Comparison of ENCODE assay signal across 18 mouse cellular contexts in the genomic region with DNA sequence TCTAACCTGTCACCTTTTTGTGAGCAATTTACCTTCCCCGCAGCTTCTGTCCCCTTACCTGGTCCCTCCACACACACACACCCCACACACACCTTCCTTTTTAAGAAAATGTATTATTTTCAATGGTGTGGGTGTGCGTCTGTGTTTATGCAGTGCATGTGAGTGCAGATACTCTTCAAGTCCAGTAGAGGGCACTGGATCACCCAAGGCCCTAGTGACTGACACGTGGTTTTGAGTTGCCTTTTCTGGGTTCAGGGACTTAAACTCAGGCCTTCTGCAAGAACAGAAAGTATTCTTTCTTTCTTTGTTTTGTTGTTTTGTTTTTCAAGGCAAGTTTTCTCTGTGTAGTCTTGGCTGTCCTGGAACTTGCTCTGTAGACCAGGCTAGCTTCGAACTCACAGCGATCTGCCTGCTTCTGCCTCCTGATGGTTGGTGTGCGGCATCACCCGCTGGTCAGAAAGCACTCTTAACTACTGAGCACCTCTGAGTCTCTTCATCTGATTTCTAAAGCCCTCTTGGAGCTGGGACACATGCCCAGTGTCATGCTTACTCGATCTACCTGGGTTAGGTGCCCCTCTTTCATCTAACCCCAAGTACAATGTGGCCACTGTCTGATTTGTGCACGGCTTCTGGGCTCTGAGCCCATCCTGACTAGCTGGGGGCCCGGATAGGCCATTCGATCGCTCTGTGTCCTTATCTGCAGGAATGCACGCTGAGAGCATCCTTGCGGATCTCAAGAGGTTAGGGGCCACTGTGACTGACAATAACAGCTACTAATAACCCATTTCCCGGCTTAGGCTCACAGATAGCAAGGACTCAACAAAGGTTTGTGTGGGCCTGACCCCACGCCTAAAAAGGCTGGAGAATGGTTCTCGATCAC. TPM values are rescaled to one million over a fixed set of nuclear protein-coding genes. Genes with fewer than 3 reads are reported as not detected.
A peak's percentile ranks its signal among the peaks of the same experiment; 100 is the strongest.
DNase-seq lines count a peak whose midpoint lies in the region; ATAC-seq and TF ChIP-seq lines count a peak whose summit lies in the region.
"Had no signal": no experiment of that assay in that cellular context is flagged by ENCODE, and none has a peak within 500 bp of the region (broad histone marks: within the 10 kb centered on the region; RNA-seq: fewer than 3 reads in every experiment).

No protein-coding gene starts in this region.

- no peak overlapping the region for H3K4me2 ChIP-seq in hindbrain, embryonic 12.5 days (replicated peaks)
- H3K4me2 ChIP-seq: heart, embryonic 13.5 days; liver, embryonic 15.5 days; neural tube, embryonic 15.5 days had no signal

- no peaks in the 10 kb centered on the region for H3K36me3 ChIP-seq in kidney, adult 2 months (ENCODE audit: control insufficient read depth, insufficient read depth, low read length)
- H3K36me3 ChIP-seq in hindbrain, embryonic 12.5 days = no peaks in the 10 kb centered on the region
- H3K36me3 ChIP-seq: heart, embryonic 13.5 days; limb, embryonic 10.5 days; liver, embryonic 15.5 days; neural tube, embryonic 15.5 days had no signal

- no peak overlapping the region for H3K27ac ChIP-seq in kidney, adult 2 months (ENCODE audit: insufficient read depth, low read depth, low read length)
- H3K27ac ChIP-seq in bone marrow macrophage, adult 2 months (ENCODE audit: insufficient read depth, low read depth, low read length) = peak overlapping the region; percentile 50; the same call in 1 of the 2 replicates
- H3K27ac ChIP-seq in hindbrain, embryonic 12.5 days = no peak overlapping the region
- H3K27ac ChIP-seq: heart, embryonic 13.5 days; limb, embryonic 10.5 days; liver, embryonic 15.5 days; neural tube, embryonic 15.5 days had no signal

- no peak for DNase-seq in kidney, adult 2 months
- DNase-seq in kidney, adult 9 months = no peak
- DNase-seq in spleen, adult 12 weeks (ENCODE audit: low spot score) = peak; percentile 38
- no peak for DNase-seq in spleen, postnatal 14 days (ENCODE audit: low spot score in 2 of 2)
- no peak for DNase-seq in lung, postnatal 36 days
- DNase-seq: cerebellum, postnatal 25 days; gastrocnemius, postnatal 10 days; kidney, adult 11 months; kidney, postnatal 4 days; layer of hippocampus, postnatal 36 days; thymus, postnatal 36 days had no signal

- H3K4me3 ChIP-seq in kidney, adult 2 months (ENCODE audit: insufficient read depth, low read depth, low read length) = no peak overlapping the region
- no peak overlapping the region for H3K4me3 ChIP-seq in bone marrow macrophage, adult 2 months (ENCODE audit: insufficient read depth, low read length)
- H3K4me3 ChIP-seq in hindbrain, embryonic 12.5 days = no peak overlapping the region
- H3K4me3 ChIP-seq: heart, embryonic 13.5 days; limb, embryonic 10.5 days; liver, embryonic 15.5 days; neural tube, embryonic 15.5 days had no signal

- 94% methylated on average over 17 of the region's 17 CpGs for WGBS in kidney, adult 2 months
- 90% methylated on average over 17 of the region's 17 CpGs for WGBS in hindbrain, embryonic 12.5 days

- no peaks in the 10 kb centered on the region; the same call in 1 of the 2 replicates for H3K9me3 ChIP-seq in hindbrain, embryonic 12.5 days (replicated peaks)
- H3K9me3 ChIP-seq: heart, embryonic 13.5 days; limb, embryonic 10.5 days; liver, embryonic 15.5 days; neural tube, embryonic 15.5 days had no signal

- no peak for TF ChIP-seq POLR2A in kidney, adult 2 months (IDR thresholded peaks at IDR 0.05; ENCODE audit: low read depth, low read length)
- no peak for TF ChIP-seq POLR2A in bone marrow macrophage, adult 2 months (IDR thresholded peaks at IDR 0.05; ENCODE audit: borderline replicate concordance, low read depth, low read length)

- no peak for ATAC-seq in hindbrain, embryonic 12.5 days (ENCODE audit: low FRiP score)

- H3K9ac ChIP-seq in hindbrain, embryonic 12.5 days = no peak overlapping the region
- H3K9ac ChIP-seq: heart, embryonic 13.5 days; liver, embryonic 15.5 days; neural tube, embryonic 15.5 days had no signal

- H3K4me1 ChIP-seq in kidney, adult 2 months (ENCODE audit: control insufficient read depth, insufficient read depth, low read length) = no peaks in the 10 kb centered on the region
- peaks cover 21% of the 10 kb centered on the region for H3K4me1 ChIP-seq in bone marrow macrophage, adult 2 months (ENCODE audit: control insufficient read depth, insufficient read depth, low read length)
- H3K4me1 ChIP-seq in hindbrain, embryonic 12.5 days = peaks cover 5% of the 10 kb centered on the region

- peak; percentile 30; the same call in 1 of the 2 replicates for TF ChIP-seq CTCF in kidney, adult 2 months (conservative IDR thresholded peaks at IDR 0.05; ENCODE audit: insufficient read depth, insufficient read length, low read depth, low read length)
- TF ChIP-seq CTCF in bone marrow macrophage, adult 2 months (IDR thresholded peaks at IDR 0.05; ENCODE audit: low read depth, low read length) = peak; percentile 2; the same call in 1 of the 2 replicates

- H3K27me3 ChIP-seq in kidney, adult 2 months (replicated peaks; ENCODE audit: control insufficient read depth, insufficient read depth, low read length) = no peaks in the 10 kb centered on the region
- no peaks in the 10 kb centered on the region for H3K27me3 ChIP-seq in hindbrain, embryonic 12.5 days
- H3K27me3 ChIP-seq: heart, embryonic 13.5 days; megakaryocyte, embryonic 14.5 days; neural tube, embryonic 15.5 days had no signal

RNA-seq across cellular contexts. Expression of a gene that starts 3.2 kb away (rescaled TPM):
- 104 and 112 TPM in 2 replicates for polyA plus RNA-seq in kidney, adult 2 months (2012; rRNA removed)
- 56.3 and 60.1 TPM in 2 replicates for polyA plus RNA-seq in bone marrow macrophage, adult 2 months (2012; ENCODE audit: insufficient read depth, insufficient read length, missing spikeins)
- polyA plus RNA-seq in hindbrain, embryonic 12.5 days (2016; fragmentation: Nextera tagmentation; extraction: Ambion mirVana) = 64.6 and 67.0 TPM in 2 replicates
